9 mouse cellular contexts compared by ENCODE assay signal in genomic region chr4:133493895-133494294, GRCm38 (mm10). TPM values are rescaled to one million over a fixed set of nuclear protein-coding genes. Genes with fewer than 3 reads are reported as not detected.
DNase-seq lines count a peak whose midpoint lies in the region; ATAC-seq and TF ChIP-seq lines count a peak whose summit lies in the region.
"Had no signal": no experiment of that assay in that cellular context is flagged by ENCODE, and none has a peak within 500 bp of the region (broad histone marks: within the 10 kb centered on the region; RNA-seq: fewer than 3 reads in every experiment).

No protein-coding gene starts in this region.

- H3K9ac ChIP-seq in embryonic facial prominence, embryonic 12.5 days: no peak overlapping the region

- H3K27me3 ChIP-seq in kidney, adult 2 months (replicated peaks; ENCODE audit: control insufficient read depth, insufficient read depth, low read length): no peaks in the 10 kb centered on the region; the same call in 1 of the 2 replicates
- H3K27me3 ChIP-seq in embryonic facial prominence, embryonic 12.5 days: peaks cover 52% of the 10 kb centered on the region

- WGBS in kidney, adult 2 months: 10% methylated on average over 11 of the region's 12 CpGs
- 24% methylated on average over 10 of the region's 12 CpGs for WGBS in embryonic facial prominence, embryonic 12.5 days

- no peaks in the 10 kb centered on the region for H3K36me3 ChIP-seq in kidney, adult 2 months (ENCODE audit: control insufficient read depth, insufficient read depth, low read length)
- no peaks in the 10 kb centered on the region for H3K36me3 ChIP-seq in embryonic facial prominence, embryonic 12.5 days

- peak; percentile 41 for DNase-seq in kidney, adult 2 months
- no peak for DNase-seq in kidney, adult 18-20 months
- peak; percentile 60 for DNase-seq in induced T-regulatory cell, adult 2 months (ENCODE audit: low read depth)
- DNase-seq in right cerebral cortex, postnatal 10 days (ENCODE audit: low spot score in 2 of 2): no peak
- no peak for DNase-seq in natural killer cell, adult 2 months (ENCODE audit: low spot score in 2 of 2)
- no peak for DNase-seq in gastrocnemius, adult 8-10 months (ENCODE audit: low spot score in 2 of 2)

- no peak for ATAC-seq in embryonic facial prominence, embryonic 12.5 days (ENCODE audit: insufficient number of reproducible peaks, insufficient read depth, low FRiP score, low TSS enrichment)
- ATAC-seq in megakaryocyte-erythroid progenitor cell, adult 5-6 weeks (replicated peaks; ENCODE audit: low FRiP score, low TSS enrichment, poor library complexity, severe bottlenecking): peak; percentile 25; the same call in 1 of the 2 replicates

- TF ChIP-seq POLR2A in kidney, adult 2 months (IDR thresholded peaks at IDR 0.05; ENCODE audit: low read depth, low read length): no peak

- H3K4me2 ChIP-seq in embryonic facial prominence, embryonic 12.5 days (replicated peaks): peak overlapping the region; percentile 46

- peak overlapping the region; percentile 79 for H3K27ac ChIP-seq in kidney, adult 2 months (ENCODE audit: insufficient read depth, low read depth, low read length)
- no peak overlapping the region for H3K27ac ChIP-seq in embryonic facial prominence, embryonic 12.5 days

- H3K9me3 ChIP-seq in embryonic facial prominence, embryonic 12.5 days: no peaks in the 10 kb centered on the region

- TF ChIP-seq CTCF in kidney, adult 2 months (conservative IDR thresholded peaks at IDR 0.05; ENCODE audit: insufficient read depth, insufficient read length, low read depth, low read length): no peak

- H3K4me3 ChIP-seq in kidney, adult 2 months (ENCODE audit: insufficient read depth, low read depth, low read length): peak overlapping the region; percentile 44
- H3K4me3 ChIP-seq in embryonic facial prominence, embryonic 12.5 days: peak overlapping the region; percentile 19; the same call in 1 of the 2 replicates

- H3K4me1 ChIP-seq in kidney, adult 2 months (ENCODE audit: control insufficient read depth, insufficient read depth, low read length): peaks cover 6% of the 10 kb centered on the region; the same call in 1 of the 2 replicates
- peaks cover 27% of the 10 kb centered on the region for H3K4me1 ChIP-seq in embryonic facial prominence, embryonic 12.5 days

RNA-seq across cellular contexts. Expression of gene Trnp1, which starts 4.5 kb away (rescaled TPM):
- polyA plus RNA-seq in kidney, adult 2 months (2012; rRNA removed): 0.43 and 0.97 TPM in 2 replicates
- 4.2 and 4.6 TPM in 2 replicates for polyA plus RNA-seq in embryonic facial prominence, embryonic 12.5 days (2016; fragmentation: Nextera tagmentation; extraction: Ambion mirVana)
- total RNA-seq in megakaryocyte-erythroid progenitor cell, adult 5-6 weeks (2014; fragmentation: Nextera tagmentation): not detected in 2 replicates
- 3.9 TPM in 1 of 2 replicates, not detected in the other for total RNA-seq in megakaryocyte-erythroid progenitor cell, adult 5-6 weeks (2017)
- total RNA-seq in gastrocnemius, adult 8-10 months (2022): 1 to 10 TPM in 1 of 4 experiments, under 1 TPM in 3; 0.41 to 1.4 (median 0.81) TPM
- total RNA-seq: neutrophil, adult 5-6 weeks had no signal

RNA-seq across cellular contexts. Expression of gene Tent5b, which starts 14.0 kb away (rescaled TPM):
- polyA plus RNA-seq in kidney, adult 2 months (2012; rRNA removed): 2.9 and 3.1 TPM in 2 replicates
- 1.9 and 2.1 TPM in 2 replicates for polyA plus RNA-seq in embryonic facial prominence, embryonic 12.5 days (2016; fragmentation: Nextera tagmentation; extraction: Ambion mirVana)
- not detected in 2 replicates for total RNA-seq in megakaryocyte-erythroid progenitor cell, adult 5-6 weeks (2014; fragmentation: Nextera tagmentation)
- total RNA-seq in megakaryocyte-erythroid progenitor cell, adult 5-6 weeks (2017): 0.28 TPM in 1 of 2 replicates, not detected in the other
- total RNA-seq in gastrocnemius, adult 8-10 months (2022): under 1 TPM; 0.41 to 0.87 (median 0.69) TPM

RNA-seq across cellular contexts. Expression of gene Kdf1, which starts 24.9 kb away (rescaled TPM):
- polyA plus RNA-seq in kidney, adult 2 months (2012; rRNA removed): 39.7 and 42.3 TPM in 2 replicates
- 10.3 and 12.2 TPM in 2 replicates for polyA plus RNA-seq in embryonic facial prominence, embryonic 12.5 days (2016; fragmentation: Nextera tagmentation; extraction: Ambion mirVana)
- total RNA-seq in megakaryocyte-erythroid progenitor cell, adult 5-6 weeks (2014; fragmentation: Nextera tagmentation): not detected in 2 replicates
- not detected in 2 replicates for total RNA-seq in megakaryocyte-erythroid progenitor cell, adult 5-6 weeks (2017)
- total RNA-seq in gastrocnemius, adult 8-10 months (2022): not detected
- total RNA-seq: neutrophil, adult 5-6 weeks had no signal

RNA-seq across cellular contexts. Expression of gene Nudc, which starts 51.9 kb away (rescaled TPM):
- polyA plus RNA-seq in kidney, adult 2 months (2012; rRNA removed): 42.7 and 61.4 TPM in 2 replicates
- polyA plus RNA-seq in embryonic facial prominence, embryonic 12.5 days (2016; fragmentation: Nextera tagmentation; extraction: Ambion mirVana): 348 and 369 TPM in 2 replicates
- 250 and 258 TPM in 2 replicates for total RNA-seq in megakaryocyte-erythroid progenitor cell, adult 5-6 weeks (2014; fragmentation: Nextera tagmentation)
- total RNA-seq in megakaryocyte-erythroid progenitor cell, adult 5-6 weeks (2017): 271 and 301 TPM in 2 replicates
- total RNA-seq in gastrocnemius, adult 8-10 months (2022): 10 to 100 TPM; 43.8 to 51.1 (median 47.0) TPM

RNA-seq across cellular contexts. Expression of gene Nr0b2, which starts 59.3 kb away (rescaled TPM):
- polyA plus RNA-seq in kidney, adult 2 months (2012; rRNA removed): 6.0 and 6.8 TPM in 2 replicates
- not detected in 2 replicates for polyA plus RNA-seq in embryonic facial prominence, embryonic 12.5 days (2016; fragmentation: Nextera tagmentation; extraction: Ambion mirVana)
- total RNA-seq in megakaryocyte-erythroid progenitor cell, adult 5-6 weeks (2014; fragmentation: Nextera tagmentation): not detected in 2 replicates
- total RNA-seq in megakaryocyte-erythroid progenitor cell, adult 5-6 weeks (2017): not detected in 2 replicates
- under 1 TPM in 1 of 4 experiments, not detected in 3; 0.34 TPM for total RNA-seq in gastrocnemius, adult 8-10 months (2022)
- total RNA-seq: neutrophil, adult 5-6 weeks had no signal

Comparison
In these comparisons a context has a peak if more than half of its experiments do, and no peak if none do; other contexts are left out.
1. DNase-seq: peak in kidney, adult 2 months (single experiment) and induced T-regulatory cell, adult 2 months (single experiment); none in kidney, adult 18-20 months (single experiment), right cerebral cortex, postnatal 10 days (0 of 2), natural killer cell, adult 2 months (0 of 2) and gastrocnemius, adult 8-10 months (0 of 2).